14 mouse cellular contexts compared by ENCODE assay signal in the genomic region with DNA sequence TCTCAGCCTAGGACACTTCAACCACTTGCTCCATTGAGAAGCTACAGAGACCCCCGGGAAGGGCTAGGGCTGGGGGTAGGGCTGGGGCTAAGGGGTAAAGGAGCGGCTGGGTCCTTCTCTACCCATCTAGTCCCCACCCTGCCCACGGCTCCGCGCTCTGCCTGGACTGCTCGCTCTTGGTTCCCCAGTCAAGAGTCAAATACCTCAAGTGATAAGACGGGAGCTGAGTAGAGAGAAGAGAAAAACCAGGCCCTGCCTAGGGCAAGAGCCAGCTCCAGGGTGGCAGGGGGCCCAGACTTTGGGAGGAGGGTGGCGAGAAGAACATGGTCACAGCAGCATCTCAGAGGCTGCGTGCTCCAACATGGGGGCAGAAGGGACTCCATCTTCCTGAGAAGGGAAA. TPM values are rescaled to one million over a fixed set of nuclear protein-coding genes. Genes with fewer than 3 reads are reported as not detected.
DNase-seq lines count a peak whose midpoint lies in the region; ATAC-seq and TF ChIP-seq lines count a peak whose summit lies in the region.
"Had no signal": no experiment of that assay in that cellular context is flagged by ENCODE, and none has a peak within 500 bp of the region (broad histone marks: within the 10 kb centered on the region; RNA-seq: fewer than 3 reads in every experiment).

No protein-coding gene starts in this region.

- peak overlapping the region; percentile 50; the same call in 1 of the 2 replicates for H3K9ac ChIP-seq in kidney, embryonic 16.5 days (replicated peaks; ENCODE audit: low read length)
- H3K9ac ChIP-seq in ES-E14 (ENCODE audit: insufficient read depth, low read depth, low read length, poor library complexity, severe bottlenecking) = peak overlapping the region; percentile 62; the same call in 1 of the 2 replicates
- H3K9ac ChIP-seq: embryonic facial prominence, embryonic 12.5 days; forebrain, embryonic 13.5 days had no signal

- no peaks in the 10 kb centered on the region for H3K36me3 ChIP-seq in kidney, embryonic 16.5 days (ENCODE audit: insufficient read depth, low read length)
- no peaks in the 10 kb centered on the region for H3K36me3 ChIP-seq in ES-E14 (ENCODE audit: control insufficient read depth, insufficient read depth, low read length, poor library complexity, severe bottlenecking)
- H3K36me3 ChIP-seq: embryonic facial prominence, embryonic 12.5 days had no signal

- peaks cover 5% of the 10 kb centered on the region; the same call in 1 of the 2 replicates for H3K4me1 ChIP-seq in kidney, embryonic 16.5 days (ENCODE audit: insufficient read depth, low read length)
- H3K4me1 ChIP-seq in ES-E14 (ENCODE audit: control insufficient read depth in 2 of 2, insufficient read depth in 2 of 2, low read length in 2 of 2, poor library complexity in 1 of 2) = peaks cover 4 to 23% of the 10 kb centered on the region in 2 experiments
- H3K4me1 ChIP-seq: forebrain, embryonic 13.5 days had no signal

- H3K27me3 ChIP-seq in kidney, embryonic 16.5 days (ENCODE audit: insufficient read depth, low read length) = no peaks in the 10 kb centered on the region
- H3K27me3 ChIP-seq: embryonic facial prominence, embryonic 12.5 days; forebrain, embryonic 13.5 days had no signal

- in situ Hi-C loops in ES-E14 (cut with MboI; ENCODE audit: low sequenced_read_pairs in 2 of 2, unreplicated experiment in 2 of 2) = no loop called here

- intact Hi-C loops in heart, postnatal 14 days (cut with DNase I) = no loop called here

- DNase-seq in kidney, postnatal 10 days = no peak
- no peak for DNase-seq in ES-E14 (ENCODE audit: low read depth, low spot score)
- peak; percentile 41 for DNase-seq in heart, adult 8-10 months (ENCODE audit: low spot score)
- DNase-seq in heart, postnatal 14 days = peak; percentile 49 to 73
- DNase-seq in frontal cortex, postnatal 36 days (ENCODE audit: low spot score in 2 of 2) = no peak
- DNase-seq in layer of hippocampus, adult 8-10 months (ENCODE audit: low spot score in 2 of 2) = no peak
- DNase-seq: adrenal gland, postnatal 10 days; kidney, postnatal 25 days; layer of hippocampus, postnatal 36 days had no signal

- peaks cover 6% of the 10 kb centered on the region; the same call in 1 of the 2 replicates for H3K9me3 ChIP-seq in kidney, embryonic 16.5 days (ENCODE audit: low read length)
- no peaks in the 10 kb centered on the region for H3K9me3 ChIP-seq in ES-E14 (ENCODE audit: control insufficient read depth, insufficient read depth, low read depth, low read length)
- H3K9me3 ChIP-seq: embryonic facial prominence, embryonic 12.5 days; forebrain, embryonic 13.5 days had no signal

- H3K27ac ChIP-seq in kidney, embryonic 16.5 days (ENCODE audit: low read length) = no peak overlapping the region
- no peak overlapping the region for H3K27ac ChIP-seq in ES-E14 (ENCODE audit: insufficient read depth, low read depth, low read length, poor library complexity, severe bottlenecking)
- H3K27ac ChIP-seq: embryonic facial prominence, embryonic 12.5 days; forebrain, embryonic 13.5 days had no signal

- 0 out of 2 replicates have a peak, but pooled peaks have one; percentile 35 for ATAC-seq in kidney, embryonic 16.5 days (ENCODE audit: low FRiP score, low TSS enrichment)
- ATAC-seq: forebrain, embryonic 13.5 days; lung, postnatal 0 days had no signal

- H3K4me3 ChIP-seq in kidney, embryonic 16.5 days (ENCODE audit: low read length) = 0 out of 2 replicates have a peak overlapping the region, but pooled peaks have one; percentile 12
- H3K4me3 ChIP-seq in ES-E14 (ENCODE audit: insufficient read depth in 1 of 2, low read depth in 1 of 2, low read length in 2 of 2, poor library complexity in 1 of 2, severe bottlenecking in 1 of 2) = peak overlapping the region in 1 of 2 experiments; percentile 54; a peak in 3 of 4 replicates
- H3K4me3 ChIP-seq: embryonic facial prominence, embryonic 12.5 days; forebrain, embryonic 13.5 days had no signal

- peak overlapping the region; percentile 28; the same call in 1 of the 2 replicates for H3K4me2 ChIP-seq in kidney, embryonic 16.5 days (replicated peaks; ENCODE audit: low read depth, low read length)
- H3K4me2 ChIP-seq: forebrain, embryonic 13.5 days; midbrain, embryonic 11.5 days had no signal

- WGBS in kidney, embryonic 16.5 days = 78% methylated on average over 9 of the region's 9 CpGs

TF ChIP-seq in ES-E14, 5 proteins besides CTCF, POLR2A, EP300 and RAD21:
- TF ChIP-seq HCFC1 (IDR thresholded peaks at IDR 0.05; ENCODE audit: borderline replicate concordance, insufficient read depth, low read length) (no peak), ZNF384 (IDR thresholded peaks at IDR 0.05; ENCODE audit: low read depth, low read length) (no peak), ZC3H11A (IDR thresholded peaks at IDR 0.05; ENCODE audit: borderline replicate concordance, low read depth, low read length) (no peak), CHD2 (IDR thresholded peaks at IDR 0.05; ENCODE audit: low read depth, low read length) (no peak), MAFK (IDR thresholded peaks at IDR 0.05; ENCODE audit: insufficient read depth, low read depth, low read length) (no peak)

RNA-seq across cellular contexts. Expression of a gene that starts 0.6 kb away (rescaled TPM):
- polyA plus RNA-seq in kidney, embryonic 16.5 days (2015; fragmentation: Nextera tagmentation; extraction: Ambion mirVana) = 3.3 and 4.1 TPM in 2 replicates
- 3.5 and 4.3 TPM in 2 replicates for total RNA-seq in ES-E14 (2012; rRNA removed)
- total RNA-seq in heart, adult 8-10 months (2022) = 100 to 1,000 TPM; 164 to 261 (median 195) TPM
- total RNA-seq in heart, postnatal 14 days (2021) = 100 to 1,000 TPM; 193 to 217 TPM
- total RNA-seq in layer of hippocampus, adult 8-10 months (2022) = not detected
- total RNA-seq: layer of hippocampus, postnatal 36 days had no signal
- polyA plus RNA-seq: forebrain, embryonic 13.5 days; midbrain, embryonic 11.5 days had no signal

RNA-seq across cellular contexts. Expression of a gene that starts 27.5 kb away (rescaled TPM):
- 0.92 and 1.4 TPM in 2 replicates for polyA plus RNA-seq in kidney, embryonic 16.5 days (2015; fragmentation: Nextera tagmentation; extraction: Ambion mirVana)
- 23.5 and 24.3 TPM in 2 replicates for total RNA-seq in ES-E14 (2012; rRNA removed)
- total RNA-seq in heart, adult 8-10 months (2022) = under 1 TPM; 0.32 to 0.94 (median 0.55) TPM
- total RNA-seq in heart, postnatal 14 days (2021) = under 1 TPM; 0.68 to 0.96 TPM
- under 1 TPM in 1 of 4 experiments, not detected in 3; 0.49 TPM for total RNA-seq in layer of hippocampus, adult 8-10 months (2022)
- total RNA-seq: layer of hippocampus, postnatal 36 days had no signal
- polyA plus RNA-seq: forebrain, embryonic 13.5 days; midbrain, embryonic 11.5 days had no signal

RNA-seq across cellular contexts. Expression of a gene that starts 27.8 kb away (rescaled TPM):
- polyA plus RNA-seq in kidney, embryonic 16.5 days (2015; fragmentation: Nextera tagmentation; extraction: Ambion mirVana) = 19.2 and 20.2 TPM in 2 replicates
- 12.6 and 13.2 TPM in 2 replicates for total RNA-seq in ES-E14 (2012; rRNA removed)
- total RNA-seq in heart, adult 8-10 months (2022) = 1 to 10 TPM; 6.2 to 7.6 (median 6.7) TPM
- 1 to 10 TPM; 6.6 to 8.6 TPM for total RNA-seq in heart, postnatal 14 days (2021)
- total RNA-seq in layer of hippocampus, adult 8-10 months (2022) = 10 to 100 TPM; 14.1 to 20.7 (median 18.6) TPM

Comparison
In these comparisons a context has a peak if more than half of its experiments do, and no peak if none do; other contexts are left out.
1. DNase-seq: peak in heart, adult 8-10 months (single experiment) and heart, postnatal 14 days (2 of 2); none in kidney, postnatal 10 days (single experiment), ES-E14 (single experiment), frontal cortex, postnatal 36 days (0 of 2) and layer of hippocampus, adult 8-10 months (0 of 2).
2. RNA of a gene that starts 0.6 kb away (total RNA-seq): 193 to 217 TPM in heart, postnatal 14 days and 164 to 261 TPM in heart, adult 8-10 months; 3.5 to 4.3 TPM in ES-E14 and not detected in layer of hippocampus, adult 8-10 months; every median in the first group is over 10 times any median in the second.
3. RNA of a gene that starts 27.5 kb away (total RNA-seq): 23.5 to 24.3 TPM in ES-E14; 0.68 to 0.96 TPM in heart, postnatal 14 days, 0.32 to 0.94 TPM in heart, adult 8-10 months and 0.49 TPM in layer of hippocampus, adult 8-10 months; every median in the first group is over 10 times any median in the second.